Mouse (Mus musculus): ENCODE results near the gene Ptpn1. TPM values are rescaled to one million over a fixed set of nuclear protein-coding genes. Genes with fewer than 3 reads are reported as not detected.

Gene Ptpn1
- total and polyA plus RNA-seq, 3 experiments = 69.8 to 131 (median 77.6) TPM

GRCm38 (mm10) chr2:167962347-167962746, 30.5 kb downstream of the Ptpn1 start:
- H3K27ac ChIP-seq (ENCODE audit: insufficient read depth, low read depth) = no peak overlapping the region
- DNase-seq (ENCODE audit: extremely low read depth) = no peak
- H3K36me3 ChIP-seq (replicated peaks in 1 of 2; ENCODE audit: control insufficient read depth in 1 of 2, insufficient read depth in 1 of 2, low read length in 1 of 2) = peaks cover 46 to 67% of the 10 kb centered on the region in 2 experiments
- H3K4me2 ChIP-seq (ENCODE audit: insufficient read depth, low read depth, poor library complexity, severe bottlenecking) = no peak overlapping the region
- dilution Hi-C loops (cut with MboI; ENCODE audit: extremely low pct_ligation_motif_present, extremely low pct_unique_long_range_greater_than_20kb, low sequenced_read_pairs) (no loop called here), in situ Hi-C loops (cut with MboI; ENCODE audit: low pct_ligation_motif_present, low pct_unique_long_range_greater_than_20kb, low sequenced_read_pairs) (loop anchor here (10.0 kb wide), 1 partner anchor 58 kb away; no protein-coding TSS in a partner anchor)
- no peaks in the 10 kb centered on the region for H3K9me3 ChIP-seq (replicated peaks; ENCODE audit: low read length)
- no peak for TF ChIP-seq POLR2AphosphoS2 (IDR thresholded peaks at IDR 0.05; ENCODE audit: low read depth, low read length)
- no peak for TF ChIP-seq MAZ (IDR thresholded peaks at IDR 0.05; ENCODE audit: low read depth, low read length)
- TF ChIP-seq BHLHE40 (IDR thresholded peaks at IDR 0.05; ENCODE audit: low read depth, low read length) = no peak
- TF ChIP-seq SMC3 (IDR thresholded peaks at IDR 0.05; ENCODE audit: low read depth, low read length) = no peak
- TF ChIP-seq EP300 (IDR thresholded peaks at IDR 0.05; ENCODE audit: low read length) = no peak
- TF ChIP-seq POLR2A (IDR thresholded peaks at IDR 0.05; ENCODE audit: low read depth, low read length) = no peak
- TF ChIP-seq JUN (IDR thresholded peaks at IDR 0.05; ENCODE audit: insufficient read depth, low read depth, low read length) = no peak
- no peak overlapping the region for H3K4me3 ChIP-seq (replicated peaks in 1 of 3; ENCODE audit: low read depth in 2 of 3, low read length in 2 of 3, poor library complexity in 1 of 3)
- H3K79me2 ChIP-seq (replicated peaks; ENCODE audit: control insufficient read depth, extremely low read depth, insufficient read depth, poor library complexity, severe bottlenecking) = peaks cover 52% of the 10 kb centered on the region
- no peak overlapping the region for H3K9ac ChIP-seq (ENCODE audit: insufficient read depth, low read depth)
- H3K4me1 ChIP-seq (ENCODE audit: control insufficient read depth in 1 of 2, insufficient read depth in 2 of 2) = peaks cover 41 to 68% of the 10 kb centered on the region in 2 experiments
- H3K27me3 ChIP-seq (replicated peaks) = no peaks in the 10 kb centered on the region

GRCm38 (mm10) chr2:167963176-167963575, 31.3 kb downstream of the Ptpn1 start:
- no peak overlapping the region for H3K9ac ChIP-seq (ENCODE audit: insufficient read depth, low read depth)
- in situ Hi-C loops (cut with MboI; ENCODE audit: low pct_ligation_motif_present, low pct_unique_long_range_greater_than_20kb, low sequenced_read_pairs) = loop anchor here (10.0 kb wide), 1 partner anchor 58 kb away; no protein-coding TSS in a partner anchor
- peaks cover 44% of the 10 kb centered on the region for H3K79me2 ChIP-seq (replicated peaks; ENCODE audit: control insufficient read depth, extremely low read depth, insufficient read depth, poor library complexity, severe bottlenecking)
- no peak overlapping the region for H3K4me2 ChIP-seq (ENCODE audit: insufficient read depth, low read depth, poor library complexity, severe bottlenecking)
- H3K36me3 ChIP-seq (replicated peaks in 1 of 2; ENCODE audit: control insufficient read depth in 1 of 2, insufficient read depth in 1 of 2, low read length in 1 of 2) = peaks cover 52 to 73% of the 10 kb centered on the region in 2 experiments
- no peak overlapping the region for H3K27ac ChIP-seq (ENCODE audit: insufficient read depth, low read depth)
- H3K4me1 ChIP-seq (ENCODE audit: control insufficient read depth in 1 of 2, insufficient read depth in 2 of 2) = peaks cover 38 to 60% of the 10 kb centered on the region in 2 experiments
- dilution Hi-C loops (cut with MboI; ENCODE audit: extremely low pct_ligation_motif_present, extremely low pct_unique_long_range_greater_than_20kb, low sequenced_read_pairs) = no loop called here
- DNase-seq (ENCODE audit: extremely low read depth) = no peak
- no peaks in the 10 kb centered on the region for H3K27me3 ChIP-seq (replicated peaks)
- H3K4me3 ChIP-seq (replicated peaks in 1 of 3; ENCODE audit: low read depth in 2 of 3, low read length in 2 of 3, poor library complexity in 1 of 3) = no peak overlapping the region
- no peaks in the 10 kb centered on the region for H3K9me3 ChIP-seq (replicated peaks; ENCODE audit: low read length)
- no peak for TF ChIP-seq POLR2AphosphoS2 (IDR thresholded peaks at IDR 0.05; ENCODE audit: low read depth, low read length)
- no peak for TF ChIP-seq SIN3A (IDR thresholded peaks at IDR 0.05; ENCODE audit: low read length)
- TF ChIP-seq USF2 (conservative IDR thresholded peaks at IDR 0.05; ENCODE audit: low read depth, low read length) = no peak
- no peak for TF ChIP-seq RCOR1 (conservative IDR thresholded peaks at IDR 0.05; ENCODE audit: low read depth, low read length)
- no peak for TF ChIP-seq RAD21 (IDR thresholded peaks at IDR 0.05; ENCODE audit: low read depth, low read length)
- TF ChIP-seq USF1 (IDR thresholded peaks at IDR 0.05; ENCODE audit: low read depth, low read length) = no peak
- TF ChIP-seq MYC (IDR thresholded peaks at IDR 0.05; ENCODE audit: low read depth, low read length) = no peak
- no peak for TF ChIP-seq CHD1 (IDR thresholded peaks at IDR 0.05; ENCODE audit: low read depth, low read length)
- no peak for TF ChIP-seq JUN (IDR thresholded peaks at IDR 0.05; ENCODE audit: insufficient read depth, low read depth, low read length)
- TF ChIP-seq TBP (conservative IDR thresholded peaks at IDR 0.05; ENCODE audit: low read depth, low read length) = no peak
- TF ChIP-seq BHLHE40 (IDR thresholded peaks at IDR 0.05; ENCODE audit: low read depth, low read length) = no peak
- TF ChIP-seq KAT2A (IDR thresholded peaks at IDR 0.05; ENCODE audit: insufficient replicate concordance, low read length) = no peak
- no peak for TF ChIP-seq ZKSCAN1 (IDR thresholded peaks at IDR 0.05; ENCODE audit: borderline replicate concordance, low read depth, low read length)
- TF ChIP-seq TCF12 (IDR thresholded peaks at IDR 0.05; ENCODE audit: low read depth, low read length) = no peak
- TF ChIP-seq NELFE (IDR thresholded peaks at IDR 0.05; ENCODE audit: low read depth, low read length) = no peak
- no peak for TF ChIP-seq CTCF (conservative IDR thresholded peaks at IDR 0.05 in 1 of 2, IDR thresholded peaks at IDR 0.05 in 1 of 2; ENCODE audit: low read depth in 2 of 2, low read length in 2 of 2)
- TF ChIP-seq IRF4 (IDR thresholded peaks at IDR 0.05; ENCODE audit: low read depth, low read length) = no peak

Measured in CH12.LX (cell line).